Mouse (Mus musculus) kidney, postnatal 0 days (tissue): ENCODE measurements around the gene Aqp9. TPM values are rescaled to one million over a fixed set of nuclear protein-coding genes. Genes with fewer than 3 reads are reported as not detected.

Experiments
- ATAC-seq: fragments of 200-750 bp; cut with Nextera tagmentation; replicated peaks from 2 replicates; pipeline ENCODE4 v1.8.0; 2017; ENCODE audit warnings: low read depth, moderate number of reproducible peaks, moderate TSS enrichment, moderate library complexity; ENCODE audit not compliant: low FRiP score
- DNase-seq: peaks from one replicate; pipeline ENCODE4 v3.0.0-alpha.2; 2016; ENCODE audit warnings: low spot score
- H3K27ac ChIP-seq: fragments of 300-500 bp; sonication (generic); 2 replicates; pipeline ENCODE4 v1.5.1; 2014; ENCODE audit warnings: mild to moderate bottlenecking
- H3K27me3 ChIP-seq: fragments of 300-500 bp; sonication (generic); 2 replicates; pipeline ENCODE4 v1.6.1; 2014; ENCODE audit warnings: low read length, mixed read lengths; ENCODE audit not compliant: insufficient read depth
- H3K36me3 ChIP-seq: fragments of 300-500 bp; sonication (generic); 2 replicates; pipeline ENCODE4 v1.6.1; 2014; ENCODE audit warnings: low read length, mixed read lengths; ENCODE audit not compliant: insufficient read depth
- H3K4me1 ChIP-seq: fragments of 300-500 bp; sonication (generic); replicated peaks from 2 replicates; pipeline ENCODE4 v1.6.1; 2014; ENCODE audit warnings: antibody characterized with exemption, low read length, mixed read lengths; ENCODE audit not compliant: insufficient read depth
- H3K4me2 ChIP-seq: fragments of 300-500 bp; sonication (generic); 2 replicates; pipeline ENCODE4 v1.6.1; 2014; ENCODE audit warnings: mild to moderate bottlenecking, low read length, moderate library complexity, mixed read lengths
- H3K4me3 ChIP-seq: fragments of 300-500 bp; sonication (generic); replicated peaks from 2 replicates; pipeline ENCODE4 v1.5.1; 2014; ENCODE audit warnings: low read depth, low read length
- H3K9ac ChIP-seq: fragments of 300-500 bp; sonication (generic); 2 replicates; pipeline ENCODE4 v1.6.1; 2014; ENCODE audit warnings: low read depth, low read length
- H3K9me3 ChIP-seq: fragments of 300-500 bp; sonication (generic); replicated peaks from 2 replicates; pipeline ENCODE4 v1.6.1; 2016; ENCODE audit warnings: low read length, inconsistent platforms, mixed read lengths
- CTCF ChIP-seq: IDR thresholded peaks from 2 replicates; pipeline ENCODE4 v1.5.1; 2016; ENCODE audit warnings: antibody characterized with exemption, low read depth, mild to moderate bottlenecking, moderate library complexity
- WGBS: fragments of 180-500 bp; shearing (Covaris S2); extraction: QIAGEN DNeasy Blood & Tissue Kit; methylation state at CpG from one replicate; pipeline ENCODE4 v1.1.7; 2014; 5-methylcytosine and 5-hydroxymethylcytosine counted together
- polyA plus RNA-seq: library from polyadenylated mRNA; unstranded; fragments of >200 nt; fragmentation: Nextera tagmentation; extraction: Ambion mirVana; gene quantifications from 2 replicates; pipeline ENCODE4 v1.2.1, GENCODE M21; 2015

The Aqp9 gene
- polyA plus RNA-seq, 1 experiment from 2014 or later, result 0.04 TPM

GRCm38 (mm10) chr9:71157921-71158646, 10.4 kb downstream of the Aqp9 start:
- DNase-seq, result no peak
- 94% methylated on average over 15 of the region's 15 CpGs for WGBS
- H3K27ac ChIP-seq, result no peak overlapping the region

DNA sequence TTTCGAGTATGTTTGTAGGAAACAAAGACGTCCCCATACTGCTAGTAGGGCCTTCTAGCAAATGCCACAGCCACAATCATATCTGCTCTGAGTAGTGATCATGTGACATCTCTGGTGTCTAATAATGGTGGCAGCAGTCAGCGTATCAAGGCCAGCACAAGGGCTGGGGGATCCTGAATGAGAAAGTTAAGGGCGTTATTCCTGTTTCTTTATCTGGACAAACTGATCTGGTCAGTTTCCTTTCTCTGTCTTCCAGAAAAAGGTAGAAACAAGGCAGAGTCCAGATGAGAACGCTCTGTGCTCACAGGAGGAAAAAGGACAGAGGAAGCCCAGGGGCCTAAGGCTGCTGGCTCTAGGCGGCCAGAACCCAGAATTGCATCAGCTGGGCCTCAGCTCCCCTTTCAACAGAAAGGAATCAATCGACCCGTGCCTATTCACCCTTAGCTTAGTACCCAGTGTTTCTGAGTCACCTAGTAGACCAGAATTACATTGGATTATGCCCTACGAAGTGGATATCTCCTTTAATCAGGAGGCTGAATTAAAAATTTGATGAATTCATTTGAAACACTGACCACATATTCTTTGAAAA, 11.9 kb downstream of the Aqp9 start:
- Histone ChIP-seq H3K4me3 (no peak overlapping the region), H3K27me3 (no peaks in the 10 kb centered on the region), H3K4me2 (no peak overlapping the region), H3K27ac (no peak overlapping the region), H3K36me3 (no peaks in the 10 kb centered on the region), H3K9me3 (no peaks in the 10 kb centered on the region), H3K9ac (no peak overlapping the region), H3K4me1 (no peaks in the 10 kb centered on the region)
- DNase-seq (no peak), ATAC-seq (no peak)
- WGBS, result 78% methylated on average over 9 of the region's 9 CpGs
- no peak for TF ChIP-seq CTCF

More at GRCm38 (mm10) chr9:71157921-71158646, 10.4 kb downstream of the Aqp9 start:
- ATAC-seq, result no peak
- Histone ChIP-seq H3K4me3 (no peak overlapping the region), H3K4me2 (no peak overlapping the region), H3K36me3 (no peaks in the 10 kb centered on the region), H3K27me3 (no peaks in the 10 kb centered on the region), H3K9ac (no peak overlapping the region), H3K9me3 (no peaks in the 10 kb centered on the region), H3K4me1 (no peaks in the 10 kb centered on the region)
- no peak for TF ChIP-seq CTCF

DNA sequence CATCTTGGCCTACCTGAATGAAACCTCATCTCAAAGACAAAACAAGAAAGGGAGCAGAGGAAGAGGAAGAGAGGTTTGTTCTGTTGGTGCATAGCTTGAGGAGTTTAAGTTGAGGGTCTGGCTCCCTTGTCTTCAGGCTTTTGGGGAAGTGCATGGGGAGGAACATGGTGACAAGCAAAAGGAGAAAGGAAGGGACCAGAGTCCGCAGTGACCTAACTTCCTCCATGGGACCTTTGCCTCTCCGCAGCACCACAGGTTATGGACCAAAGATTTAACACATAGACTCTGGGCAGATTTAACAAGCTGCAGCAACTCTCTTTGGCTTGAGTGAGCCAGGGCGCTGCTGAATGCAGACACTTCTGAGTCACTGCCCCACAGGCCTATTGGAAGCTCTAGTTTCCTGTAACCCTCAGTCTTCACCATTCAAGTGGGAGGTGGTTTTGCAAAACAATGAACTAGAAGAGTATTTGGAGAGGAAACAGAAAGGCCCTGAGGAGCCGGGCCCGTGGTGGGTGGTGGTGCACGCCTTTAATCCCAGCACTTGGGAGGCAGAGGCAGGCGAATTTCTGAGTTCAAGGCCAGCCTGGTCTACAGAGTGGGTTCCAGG, 13.0 kb downstream of the Aqp9 start:
- Histone ChIP-seq H3K27me3 (no peaks in the 10 kb centered on the region), H3K9ac (no peak overlapping the region), H3K4me1 (no peaks in the 10 kb centered on the region), H3K4me3 (no peak overlapping the region), H3K27ac (no peak overlapping the region), H3K4me2 (no peak overlapping the region), H3K9me3 (no peaks in the 10 kb centered on the region), H3K36me3 (no peaks in the 10 kb centered on the region)
- WGBS, result 83% methylated on average over 7 of the region's 7 CpGs
- ATAC-seq (no peak), DNase-seq (no peak)
- TF ChIP-seq CTCF, result no peak

- H3K4me2 ChIP-seq, result no peak overlapping the region
- H3K27me3 ChIP-seq, result no peaks in the 10 kb centered on the region
- no peaks in the 10 kb centered on the region for H3K4me1 ChIP-seq
- H3K4me3 ChIP-seq, result no peak overlapping the region
- H3K36me3 ChIP-seq, result no peaks in the 10 kb centered on the region
- no peak overlapping the region for H3K27ac ChIP-seq
- no peak for ATAC-seq
- no peak for TF ChIP-seq CTCF
- 76% methylated on average over 6 of the region's 6 CpGs for WGBS
- no peak overlapping the region for H3K9ac ChIP-seq
- no peaks in the 10 kb centered on the region for H3K9me3 ChIP-seq
- no peak for DNase-seq
Observed at GRCm38 (mm10) chr9:71151386-71151785, 17.1 kb downstream of the Aqp9 start.

- no peaks in the 10 kb centered on the region for H3K4me1 ChIP-seq
- no peak overlapping the region for H3K27ac ChIP-seq
- H3K36me3 ChIP-seq, result no peaks in the 10 kb centered on the region
- no peak for ATAC-seq
- H3K4me2 ChIP-seq, result no peak overlapping the region
- no peak overlapping the region for H3K9ac ChIP-seq
- H3K27me3 ChIP-seq, result no peaks in the 10 kb centered on the region
- no peak overlapping the region for H3K4me3 ChIP-seq
- no peak for DNase-seq
- 79% methylated on average over 4 of the region's 4 CpGs for WGBS
- no peaks in the 10 kb centered on the region for H3K9me3 ChIP-seq
- no peak for TF ChIP-seq CTCF
Observed at GRCm38 (mm10) chr9:71150175-71150574, 18.3 kb downstream of the Aqp9 start.

DNA sequence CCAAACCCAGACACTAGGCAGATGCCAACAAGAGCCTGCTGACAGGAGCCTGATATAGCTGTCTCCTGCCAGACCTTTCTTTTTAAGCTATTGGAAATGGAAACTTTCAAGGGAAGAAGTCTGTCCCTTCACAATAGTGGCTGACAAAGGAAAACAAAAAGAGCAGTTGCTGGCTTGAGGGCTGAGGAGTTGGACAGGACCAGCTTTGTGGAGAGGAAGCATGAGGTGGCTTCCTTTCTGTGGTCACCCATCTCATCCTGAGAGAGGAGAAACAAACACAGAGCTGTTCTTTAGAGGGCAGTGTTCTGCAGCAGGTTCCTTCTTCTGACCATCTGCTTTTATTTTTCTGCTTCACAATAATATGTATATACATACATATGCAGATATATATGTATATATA, 19.6 kb downstream of the Aqp9 start:
- no peak for TF ChIP-seq CTCF
- no peak for DNase-seq

More for the DNA sequence above, 19.6 kb downstream of the Aqp9 start:
- no peak overlapping the region for H3K9ac ChIP-seq
- no peak overlapping the region for H3K4me2 ChIP-seq
- no peak overlapping the region for H3K4me3 ChIP-seq
- no peaks in the 10 kb centered on the region for H3K27me3 ChIP-seq
- ATAC-seq, result no peak
- H3K27ac ChIP-seq, result no peak overlapping the region
- H3K36me3 ChIP-seq, result no peaks in the 10 kb centered on the region
- H3K9me3 ChIP-seq, result no peaks in the 10 kb centered on the region
- H3K4me1 ChIP-seq, result no peaks in the 10 kb centered on the region
